Mouse (Mus musculus) frontal cortex, postnatal 25 days (tissue): ENCODE measurements around the gene Fpr3.
"Not testable (repeated sequence)": the region's sequence is repeated elsewhere in the genome, so short reads cannot be mapped to it uniquely, and the experiment has no call there.

Source experiments
- DNase-seq, 2 experiments: peaks; one replicate each; pipeline ENCODE4 v3.0.0; 2022; ENCODE audit warnings: low spot score in 2 of 2

The Fpr3 gene

GRCm38 (mm10) chr17:17887774-17888248 is at the start of gene Fpr3, which contains the start of gene Fpr2:
TSS of gene Fpr3 (plus strand) at chr17:17887852.
TSS of gene Fpr2 (plus strand) at chr17:17887824.
- no peak for DNase-seq

- DNase-seq: peak; percentile 95 to 96
Measured at GRCm38 (mm10) chr17:17837919-17838701, 49.5 kb upstream of the Fpr3 start.

- no peak for DNase-seq
Measured at GRCm38 (mm10) chr17:17839276-17839675, 48.4 kb upstream of the Fpr3 start.

- no peak for DNase-seq
Measured at GRCm38 (mm10) chr17:17840796-17841195, 46.9 kb upstream of the Fpr3 start.

GRCm38 (mm10) chr17:17843534-17844261 is 44.0 kb upstream of the Fpr3 start:
- no peak for DNase-seq

- not testable (repeated sequence) for DNase-seq
Measured at GRCm38 (mm10) chr17:17844606-17845005, 43.0 kb upstream of the Fpr3 start.

- DNase-seq: no peak
Measured at GRCm38 (mm10) chr17:17845187-17846027, 42.2 kb upstream of the Fpr3 start.

GRCm38 (mm10) chr17:17848988-17849387 is 38.7 kb upstream of the Fpr3 start:
- no peak for DNase-seq

- no peak for DNase-seq
Measured at GRCm38 (mm10) chr17:17849906-17850712, 37.5 kb upstream of the Fpr3 start.

- no peak for DNase-seq
Measured at GRCm38 (mm10) chr17:17855064-17855838, 32.4 kb upstream of the Fpr3 start, which contains the start of gene Has1. TSS of gene Has1 (minus strand) at chr17:17855205.

GRCm38 (mm10) chr17:17856612-17857011 is 31.0 kb upstream of the Fpr3 start:
- DNase-seq: no peak

- no peak for DNase-seq
Measured at GRCm38 (mm10) chr17:17857446-17857845, 30.2 kb upstream of the Fpr3 start.

GRCm38 (mm10) chr17:17860110-17860509 is 27.5 kb upstream of the Fpr3 start:
- no peak for DNase-seq

- no peak for DNase-seq
Measured at GRCm38 (mm10) chr17:17862360-17862759, 25.3 kb upstream of the Fpr3 start.

GRCm38 (mm10) chr17:17865168-17865567 is 22.5 kb upstream of the Fpr3 start:
- DNase-seq: no peak

GRCm38 (mm10) chr17:17866801-17867469 is 20.7 kb upstream of the Fpr3 start:
- DNase-seq: no peak

- DNase-seq: no peak
Measured at GRCm38 (mm10) chr17:17870892-17871550, 16.6 kb upstream of the Fpr3 start.

- no peak for DNase-seq
Measured at GRCm38 (mm10) chr17:17871697-17872096, 16.0 kb upstream of the Fpr3 start.

GRCm38 (mm10) chr17:17879347-17879746 is 8.3 kb upstream of the Fpr3 start:
- no peak for DNase-seq
